Mouse (Mus musculus) forebrain, embryonic 11.5 days (tissue): Measurements from ENCODE around the gene Hspbap1. TPM values are rescaled to one million over a fixed set of nuclear protein-coding genes. Genes with fewer than 3 reads are reported as not detected.

ENCODE experiments used
- ATAC-seq: fragments of 200-750 bp; cut with Nextera tagmentation; replicated peaks from 2 replicates; pipeline ENCODE4 v1.8.0; 2017; ENCODE audit warnings: moderate TSS enrichment; ENCODE audit not compliant: low FRiP score
- DNase-seq: peaks from one replicate; pipeline ENCODE4 v3.0.0-alpha.2; 2017; ENCODE audit warnings: low spot score
- H3K27ac ChIP-seq: fragments of 300-500 bp; sonication (generic); 2 replicates; pipeline ENCODE4 v1.5.1; 2014; ENCODE audit warnings: low read depth, low read length
- H3K27me3 ChIP-seq: fragments of 300-500 bp; sonication (generic); 2 replicates; pipeline ENCODE4 v1.6.1; 2014; ENCODE audit warnings: mild to moderate bottlenecking, low read length, mixed read lengths; ENCODE audit not compliant: control insufficient read depth, insufficient read depth
- H3K36me3 ChIP-seq: fragments of 300-500 bp; sonication (generic); 2 replicates; pipeline ENCODE4 v1.6.1; 2014; ENCODE audit warnings: mild to moderate bottlenecking, low read length, moderate library complexity, mixed read lengths; ENCODE audit not compliant: control insufficient read depth, insufficient read depth
- H3K4me1 ChIP-seq: fragments of 300-500 bp; sonication (generic); replicated peaks from 2 replicates; pipeline ENCODE4 v1.6.1; 2014; ENCODE audit warnings: low read length, mixed read lengths; ENCODE audit not compliant: control insufficient read depth, insufficient read depth
- H3K4me2 ChIP-seq: fragments of 300-500 bp; sonication (generic); 2 replicates; pipeline ENCODE4 v1.6.1; 2014; ENCODE audit warnings: low read depth, mild to moderate bottlenecking, low read length, moderate library complexity, mixed read lengths; ENCODE audit not compliant: severe bottlenecking
- H3K4me3 ChIP-seq: fragments of 300-500 bp; sonication (generic); 2 replicates; pipeline ENCODE4 v1.5.1; 2014; ENCODE audit warnings: low read depth, low read length
- H3K9ac ChIP-seq: fragments of 300-500 bp; sonication (generic); 2 replicates; pipeline ENCODE4 v1.6.1; 2014; ENCODE audit warnings: low read length
- H3K9me3 ChIP-seq: fragments of 300-500 bp; sonication (generic); 2 replicates; pipeline ENCODE4 v1.6.1; 2016; ENCODE audit warnings: low read length, mixed read lengths; ENCODE audit not compliant: control insufficient read depth
- WGBS: fragments of 180-500 bp; shearing (Covaris S2); extraction: QIAGEN DNeasy Blood & Tissue Kit; methylation state at CpG from one replicate; pipeline ENCODE4 v1.1.7; 2014; 5-methylcytosine and 5-hydroxymethylcytosine counted together
- polyA plus RNA-seq: library from polyadenylated mRNA; unstranded; fragments of >200 nt; fragmentation: Nextera tagmentation; extraction: Ambion mirVana; gene quantifications from 2 replicates; pipeline ENCODE4 v1.2.1, GENCODE M21; 2014

Hspbap1 gene
- polyA plus RNA-seq, 1 experiment from 2014 or later = 25.3 TPM

DNA sequence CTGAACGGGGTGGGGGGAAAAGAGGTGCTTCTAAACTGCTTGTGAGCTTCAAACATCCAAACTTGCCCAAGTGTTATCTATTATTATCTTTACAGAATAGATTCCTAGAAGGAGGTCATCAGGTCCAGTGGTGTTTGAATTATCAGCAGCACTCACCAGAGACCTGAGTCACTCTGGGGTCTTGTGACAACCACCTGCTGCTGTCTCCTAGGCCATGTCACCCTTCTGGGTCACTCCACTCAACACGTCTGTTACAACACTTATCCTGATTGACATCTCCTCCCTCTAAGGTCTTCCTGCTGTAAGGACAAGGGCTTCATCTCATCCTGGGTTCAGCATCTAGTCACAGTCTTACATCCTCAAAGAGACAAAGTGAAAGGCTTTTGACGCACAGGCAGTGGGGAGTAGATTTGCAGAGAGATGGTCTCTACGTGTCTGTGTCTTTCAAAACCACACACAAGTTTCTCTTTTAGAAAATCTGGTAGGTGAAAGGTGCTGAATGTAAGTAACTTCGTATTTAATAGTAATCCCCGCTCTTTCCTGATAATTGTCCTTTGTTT, 21.9 kb downstream of the Hspbap1 start:
- ATAC-seq = no peak
- Histone ChIP-seq H3K4me2 (no peak overlapping the region), H3K27me3 (no peaks in the 10 kb centered on the region), H3K27ac (no peak overlapping the region), H3K36me3 (no peaks in the 10 kb centered on the region), H3K9ac (no peak overlapping the region), H3K9me3 (no peaks in the 10 kb centered on the region), H3K4me3 (no peak overlapping the region), H3K4me1 (no peaks in the 10 kb centered on the region; the same call in 1 of the 2 replicates)
- 75% methylated on average over 6 of the region's 6 CpGs for WGBS
- no peak for DNase-seq

- Histone ChIP-seq H3K4me1 (no peaks in the 10 kb centered on the region), H3K27ac (no peak overlapping the region), H3K27me3 (no peaks in the 10 kb centered on the region), H3K4me3 (no peak overlapping the region), H3K9me3 (no peaks in the 10 kb centered on the region), H3K36me3 (no peaks in the 10 kb centered on the region; the same call in 1 of the 2 replicates), H3K9ac (no peak overlapping the region), H3K4me2 (no peak overlapping the region)
- ATAC-seq = no peak
- DNase-seq = no peak
- 96% methylated on average over 7 of the region's 7 CpGs for WGBS
These were observed 32.0 kb downstream of the Hspbap1 start for GRCm38 (mm10) chr16:35802163-35802562.

DNA sequence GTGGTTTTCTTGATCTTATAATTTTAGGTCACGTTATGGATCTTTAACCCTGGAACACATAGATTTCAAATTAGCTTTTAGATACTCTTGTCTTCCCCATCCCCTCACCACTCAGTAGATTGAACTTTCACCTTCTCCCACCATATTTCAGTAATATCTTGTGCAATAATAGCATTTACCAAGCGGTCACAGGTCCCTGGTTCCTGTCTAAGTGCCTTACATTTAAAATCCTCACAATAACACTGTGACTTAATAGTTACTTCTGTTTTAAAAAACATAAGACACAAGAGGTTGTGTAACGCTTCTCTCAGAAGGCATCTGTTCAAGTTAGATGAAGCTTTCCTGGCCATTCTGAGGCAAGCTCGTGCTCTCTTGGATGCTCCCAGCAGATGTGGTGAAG, 33.5 kb downstream of the Hspbap1 start:
- Histone ChIP-seq H3K4me1 (no peaks in the 10 kb centered on the region), H3K27ac (no peak overlapping the region)
- WGBS = 96% methylated on average over 4 of the region's 4 CpGs

DNA sequence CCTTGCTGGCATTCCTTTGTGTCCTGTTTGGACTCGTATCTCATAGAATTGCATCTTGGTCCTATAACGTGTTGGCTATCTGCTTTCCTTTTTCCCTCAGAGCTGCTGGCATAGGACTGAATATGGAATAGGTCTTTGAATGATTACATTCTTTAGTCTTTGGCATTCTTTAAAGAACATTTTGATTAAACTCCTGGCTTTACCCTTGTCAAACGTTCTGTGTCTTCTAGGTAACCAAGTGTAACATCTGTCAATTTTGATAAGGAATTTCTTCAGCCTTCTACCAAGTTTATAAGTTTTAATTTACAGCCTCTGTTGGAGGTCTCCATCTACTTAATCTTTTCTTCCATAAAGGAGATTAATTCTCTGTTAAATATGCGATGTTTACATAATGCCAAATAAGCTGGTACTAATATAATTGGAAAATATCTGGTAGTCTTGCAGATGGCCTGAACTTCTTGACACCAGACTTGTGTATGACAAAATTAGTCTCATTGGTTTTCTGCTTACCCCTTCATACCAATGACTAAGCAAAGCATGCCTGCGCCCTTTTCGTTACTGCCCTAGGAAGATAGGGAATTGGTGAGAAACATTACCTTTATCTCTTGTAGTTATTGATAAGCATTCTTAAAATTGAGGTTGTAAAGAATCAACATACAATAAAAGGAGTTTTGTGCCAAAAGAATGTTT, 36.9 kb downstream of the Hspbap1 start:
- H3K27ac ChIP-seq = no peak overlapping the region
- no peaks in the 10 kb centered on the region for H3K9me3 ChIP-seq
- no peak for ATAC-seq
- no peaks in the 10 kb centered on the region for H3K4me1 ChIP-seq
- H3K4me3 ChIP-seq = no peak overlapping the region
- no peak overlapping the region for H3K4me2 ChIP-seq
- no peak for DNase-seq
- no peak overlapping the region for H3K9ac ChIP-seq
- 91% methylated on average over 6 of the region's 6 CpGs for WGBS
- H3K36me3 ChIP-seq = no peaks in the 10 kb centered on the region; the same call in 1 of the 2 replicates
- H3K27me3 ChIP-seq = no peaks in the 10 kb centered on the region

More for the DNA sequence above, 33.5 kb downstream of the Hspbap1 start:
- Histone ChIP-seq H3K27me3 (no peaks in the 10 kb centered on the region), H3K9me3 (no peaks in the 10 kb centered on the region), H3K36me3 (no peaks in the 10 kb centered on the region; the same call in 1 of the 2 replicates), H3K4me3 (no peak overlapping the region), H3K9ac (no peak overlapping the region), H3K4me2 (no peak overlapping the region)
- DNase-seq (no peak), ATAC-seq (no peak)

DNA sequence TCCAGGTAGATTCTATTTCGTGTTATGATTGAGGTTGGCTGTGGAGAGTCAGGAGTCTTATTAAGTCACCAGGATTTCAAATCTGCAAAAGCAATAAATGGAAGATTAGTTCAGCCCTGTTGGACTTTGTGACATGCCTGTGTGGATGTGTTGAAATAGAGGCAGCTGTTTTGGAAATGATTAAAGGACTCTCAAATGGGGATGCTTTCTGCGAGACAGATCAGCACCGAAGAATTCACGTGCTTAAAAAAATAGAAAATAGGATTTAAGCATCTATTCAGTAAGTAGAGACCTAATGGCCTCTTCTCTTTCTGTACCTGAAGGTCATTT, 37.5 kb downstream of the Hspbap1 start:
- no peaks in the 10 kb centered on the region for H3K27me3 ChIP-seq
- no peak overlapping the region for H3K9ac ChIP-seq
- no peaks in the 10 kb centered on the region for H3K36me3 ChIP-seq
- WGBS = 90% methylated on average over 4 of the region's 4 CpGs
- ATAC-seq (no peak), DNase-seq (no peak)
- H3K9me3 ChIP-seq = no peaks in the 10 kb centered on the region
- no peaks in the 10 kb centered on the region for H3K4me1 ChIP-seq
- no peak overlapping the region for H3K4me2 ChIP-seq
- H3K27ac ChIP-seq = no peak overlapping the region
- H3K4me3 ChIP-seq = no peak overlapping the region

- Histone ChIP-seq H3K9ac (no peak overlapping the region), H3K4me1 (no peaks in the 10 kb centered on the region), H3K27ac (no peak overlapping the region), H3K4me2 (no peak overlapping the region), H3K9me3 (no peaks in the 10 kb centered on the region), H3K4me3 (no peak overlapping the region), H3K27me3 (no peaks in the 10 kb centered on the region), H3K36me3 (no peaks in the 10 kb centered on the region)
- WGBS = 98% methylated on average over 2 of the region's 2 CpGs
- ATAC-seq (no peak), DNase-seq (no peak)
These were observed 38.7 kb downstream of the Hspbap1 start for GRCm38 (mm10) chr16:35808838-35809237.

DNA sequence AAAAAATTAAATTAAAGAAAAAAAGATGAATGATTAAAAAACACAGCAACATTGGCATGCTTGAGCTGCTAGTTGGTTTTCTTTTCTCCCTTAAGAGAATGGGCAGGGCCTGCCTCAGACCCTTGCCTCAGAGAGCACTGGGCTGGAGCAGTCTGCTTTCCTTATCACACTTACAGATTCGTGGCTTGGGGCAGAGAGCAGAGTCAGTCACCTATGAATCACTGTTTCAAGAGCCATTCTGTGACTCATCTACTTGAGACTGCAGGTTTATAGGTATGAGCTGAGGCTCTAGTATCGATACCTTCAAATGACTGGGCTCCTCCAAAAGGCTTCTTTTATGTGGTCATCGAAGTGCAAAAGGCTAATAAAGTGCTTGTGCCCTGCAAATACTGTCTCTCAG, 42.9 kb downstream of the Hspbap1 start:
- ATAC-seq (no peak), DNase-seq (no peak)
- no peak overlapping the region for H3K4me2 ChIP-seq
- H3K27ac ChIP-seq = no peak overlapping the region
- H3K4me3 ChIP-seq = no peak overlapping the region
- H3K36me3 ChIP-seq = no peaks in the 10 kb centered on the region; the same call in 1 of the 2 replicates
- 88% methylated on average over 3 of the region's 3 CpGs for WGBS
- H3K27me3 ChIP-seq = no peaks in the 10 kb centered on the region
- H3K9me3 ChIP-seq = no peaks in the 10 kb centered on the region
- H3K4me1 ChIP-seq = no peaks in the 10 kb centered on the region
- H3K9ac ChIP-seq = no peak overlapping the region

DNA sequence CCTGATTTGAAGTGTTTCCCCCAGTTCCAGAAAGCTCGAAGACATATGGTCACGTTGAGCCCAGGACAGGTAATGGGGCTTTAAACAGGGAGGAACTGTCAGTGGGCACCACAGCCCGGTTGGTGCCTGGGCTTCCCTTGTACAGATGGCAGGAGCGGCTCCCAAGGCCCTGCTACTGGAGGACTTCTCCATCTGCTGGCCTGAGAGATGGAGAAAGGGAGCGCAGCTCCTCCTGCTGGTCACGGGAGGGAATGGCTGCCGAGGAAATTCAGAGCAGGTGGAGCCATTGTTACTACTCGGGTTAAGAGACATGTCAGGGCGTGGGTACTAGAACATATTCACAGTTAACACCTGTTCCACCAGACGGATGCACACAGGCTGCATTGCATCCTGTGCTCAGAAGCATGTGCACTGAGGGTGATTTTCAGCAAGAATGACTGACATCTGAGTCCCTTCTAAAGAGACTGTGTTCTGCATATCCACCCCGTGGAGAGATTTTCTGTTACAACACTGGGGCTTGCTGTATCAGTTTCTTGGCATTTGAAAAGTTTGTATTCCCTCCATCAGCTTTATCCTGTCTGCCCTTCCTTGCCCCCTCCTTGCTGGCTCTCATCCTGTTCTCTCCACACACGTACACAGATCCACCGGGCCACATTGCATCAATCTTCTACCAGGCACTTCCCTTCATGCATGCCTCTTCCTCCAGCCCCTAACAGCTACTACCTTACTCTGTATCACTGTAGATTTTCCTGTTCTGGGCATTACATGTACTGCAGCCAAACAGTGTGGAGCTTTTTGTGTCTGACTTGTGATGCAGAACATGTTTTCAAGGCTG, 47.3 kb downstream of the Hspbap1 start:
- Histone ChIP-seq H3K9ac (no peak overlapping the region), H3K4me2 (no peak overlapping the region), H3K27me3 (no peaks in the 10 kb centered on the region), H3K9me3 (no peaks in the 10 kb centered on the region), H3K4me3 (no peak overlapping the region), H3K4me1 (no peaks in the 10 kb centered on the region), H3K36me3 (no peaks in the 10 kb centered on the region; the same call in 1 of the 2 replicates), H3K27ac (no peak overlapping the region)
- peak; percentile 80 for ATAC-seq
- peak; percentile 90 for DNase-seq
- 41% methylated on average over 13 of the region's 13 CpGs for WGBS
